Comparison of ENCODE assay signal across 8 mouse cellular contexts in genomic region chr6:122811771-122812600, GRCm38 (mm10). TPM values are rescaled to one million over a fixed set of nuclear protein-coding genes. Genes with fewer than 3 reads are reported as not detected.
A peak's percentile ranks its signal among the peaks of the same experiment; 100 is the strongest.
DNase-seq lines count a peak whose midpoint lies in the region; ATAC-seq and TF ChIP-seq lines count a peak whose summit lies in the region.

No protein-coding gene starts in this region.

- peak overlapping the region; percentile 77 for H3K4me2 ChIP-seq in heart, embryonic 11.5 days
- H3K4me2 ChIP-seq in kidney, postnatal 0 days (ENCODE audit: low read length), result peak overlapping the region; percentile 53

- TF ChIP-seq CTCF in kidney, postnatal 0 days (IDR thresholded peaks at IDR 0.05; ENCODE audit: low read depth), result peak; percentile 34; the same call in 1 of the 2 replicates
- no peak for TF ChIP-seq CTCF in small intestine, adult 2 months (IDR thresholded peaks at IDR 0.05; ENCODE audit: extremely low read depth, insufficient read length, insufficient replicate concordance, low read depth, low read length)

- H3K9ac ChIP-seq in heart, embryonic 11.5 days (ENCODE audit: low read depth, low read length), result peak overlapping the region; percentile 77
- peak overlapping the region; percentile 80 for H3K9ac ChIP-seq in kidney, postnatal 0 days (ENCODE audit: low read depth, low read length)

- peak; percentile 44 for DNase-seq in urinary bladder, postnatal 14 days (ENCODE audit: low spot score)
- no peak for DNase-seq in urinary bladder, postnatal 10 days (ENCODE audit: low spot score)
- peak; percentile 30 to 43 for DNase-seq in cerebellum, postnatal 36 days
- peak; percentile 82 for DNase-seq in kidney, postnatal 0 days (ENCODE audit: low spot score)
- no peak for DNase-seq in right cerebral cortex, postnatal 25 days

- 0 out of 2 replicates have a peak, but pooled peaks cover 2% of the 10 kb centered on the region for H3K4me1 ChIP-seq in heart, embryonic 11.5 days (ENCODE audit: control insufficient read depth, insufficient read depth, low read length)
- no peaks in the 10 kb centered on the region for H3K4me1 ChIP-seq in kidney, postnatal 0 days (replicated peaks; ENCODE audit: insufficient read depth, low read length)
- H3K4me1 ChIP-seq in small intestine, adult 2 months (ENCODE audit: control insufficient read depth, insufficient read depth, insufficient read length, low read length), result no peaks in the 10 kb centered on the region

- 27% methylated on average over 16 of the region's 16 CpGs for WGBS in heart, embryonic 11.5 days (ENCODE audit: insufficient replicate concordance)
- 28% methylated on average over 16 of the region's 16 CpGs for WGBS in kidney, postnatal 0 days
- WGBS in macrophage (ENCODE audit: missing documents), result 42% methylated on average over 16 of the region's 16 CpGs
- 28% methylated on average over 16 of the region's 16 CpGs for WGBS in small intestine, adult 2 months

- peak overlapping the region; percentile 100 for H3K27ac ChIP-seq in heart, embryonic 11.5 days (ENCODE audit: low read depth, low read length)
- H3K27ac ChIP-seq in kidney, postnatal 0 days, result peak overlapping the region; percentile 100
- peak overlapping the region; percentile 85 for H3K27ac ChIP-seq in macrophage
- peak overlapping the region; percentile 95 for H3K27ac ChIP-seq in small intestine, adult 2 months (ENCODE audit: insufficient read depth, low read depth, low read length)

- no peaks in the 10 kb centered on the region for H3K79me2 ChIP-seq in macrophage (ENCODE audit: inconsistent target)

- TF ChIP-seq POLR2A in small intestine, adult 2 months (IDR thresholded peaks at IDR 0.05; ENCODE audit: low read depth, low read length), result no peak

- no peaks in the 10 kb centered on the region for H3K36me3 ChIP-seq in heart, embryonic 11.5 days (ENCODE audit: control insufficient read depth, insufficient read depth, low read length)
- no peaks in the 10 kb centered on the region for H3K36me3 ChIP-seq in kidney, postnatal 0 days (ENCODE audit: insufficient read depth, low read length)
- H3K36me3 ChIP-seq in macrophage (ENCODE audit: inconsistent target), result no peaks in the 10 kb centered on the region
- no peaks in the 10 kb centered on the region for H3K36me3 ChIP-seq in small intestine, adult 2 months (ENCODE audit: control insufficient read depth, insufficient read depth, low read length)

- H3K4me3 ChIP-seq in heart, embryonic 11.5 days (ENCODE audit: low read depth, low read length), result peak overlapping the region; percentile 60
- H3K4me3 ChIP-seq in kidney, postnatal 0 days (replicated peaks; ENCODE audit: low read depth, low read length), result peak overlapping the region; percentile 71
- peak overlapping the region; percentile 64 for H3K4me3 ChIP-seq in macrophage (ENCODE audit: inconsistent target)
- no peak overlapping the region for H3K4me3 ChIP-seq in small intestine, adult 2 months (ENCODE audit: low read depth, low read length)

- ATAC-seq in heart, embryonic 11.5 days (replicated peaks; ENCODE audit: insufficient number of reproducible peaks, low FRiP score, low TSS enrichment), result peak; percentile 58
- 0 out of 2 replicates have a peak, but pooled peaks have one; percentile 21 for ATAC-seq in kidney, postnatal 0 days (replicated peaks; ENCODE audit: low FRiP score, low read depth)

- no peaks in the 10 kb centered on the region for H3K27me3 ChIP-seq in heart, embryonic 11.5 days (ENCODE audit: control insufficient read depth, insufficient read depth, low read length)
- H3K27me3 ChIP-seq in kidney, postnatal 0 days (ENCODE audit: insufficient read depth, low read length), result no peaks in the 10 kb centered on the region
- H3K27me3 ChIP-seq in small intestine, adult 2 months (ENCODE audit: control insufficient read depth, insufficient read depth, low read length), result no peaks in the 10 kb centered on the region

- no peaks in the 10 kb centered on the region for H3K9me3 ChIP-seq in heart, embryonic 11.5 days (replicated peaks; ENCODE audit: control insufficient read depth, low read length)
- no peaks in the 10 kb centered on the region for H3K9me3 ChIP-seq in kidney, postnatal 0 days (replicated peaks; ENCODE audit: low read length)

RNA-seq across cellular contexts. Expression of gene Foxj2, which starts 7.7 kb away (rescaled TPM):
- polyA plus RNA-seq in heart, embryonic 11.5 days (2014; fragmentation: Nextera tagmentation; extraction: Ambion mirVana), result 4.9 and 5.9 TPM in 2 replicates
- polyA plus RNA-seq in kidney, postnatal 0 days (2015; fragmentation: Nextera tagmentation; extraction: Ambion mirVana), result 5.2 and 5.5 TPM in 2 replicates
- total RNA-seq in macrophage (2018; cell fraction: chromatin; rRNA removed), result 10 to 100 TPM in 20 of 26 experiments, 1 to 10 TPM in 6; 2.6 to 31.0 (median 16.2) TPM
- 10 to 100 TPM in 25 of 26 experiments, 1 to 10 TPM in 1; 9.2 to 27.1 (median 21.6) TPM for total RNA-seq in macrophage (2018; cell fraction: cytosol; rRNA removed)
- 10 to 100 TPM in 25 of 26 experiments, 1 to 10 TPM in 1; 8.9 to 41.2 (median 20.1) TPM for total RNA-seq in macrophage (2018; cell fraction: nucleus; rRNA removed)
- polyA plus RNA-seq in macrophage (2018), result 12.2 to 18.5 TPM (median 15.1 TPM) in 3 replicates
- 5.9 and 12.3 TPM in 2 replicates for polyA plus RNA-seq in small intestine, adult 2 months (2012; rRNA removed)

RNA-seq across cellular contexts. Expression of gene Slc2a3, which starts 10.5 kb away (rescaled TPM):
- 27.5 and 33.2 TPM in 2 replicates for polyA plus RNA-seq in heart, embryonic 11.5 days (2014; fragmentation: Nextera tagmentation; extraction: Ambion mirVana)
- polyA plus RNA-seq in kidney, postnatal 0 days (2015; fragmentation: Nextera tagmentation; extraction: Ambion mirVana), result 4.1 and 4.4 TPM in 2 replicates
- total RNA-seq in macrophage (2018; cell fraction: chromatin; rRNA removed), result 1 to 10 TPM in 21 of 26 experiments, under 1 TPM in 5; 0.51 to 9.7 (median 4.3) TPM
- 1 to 10 TPM; 2.2 to 7.4 (median 4.6) TPM for total RNA-seq in macrophage (2018; cell fraction: cytosol; rRNA removed)
- total RNA-seq in macrophage (2018; cell fraction: nucleus; rRNA removed), result 10 to 100 TPM in 2 of 26 experiments, 1 to 10 TPM in 24; 1.3 to 10.6 (median 3.9) TPM
- 2.4 to 6.9 TPM (median 3.4 TPM) in 3 replicates for polyA plus RNA-seq in macrophage (2018)
- 1.0 and 1.3 TPM in 2 replicates for polyA plus RNA-seq in small intestine, adult 2 months (2012; rRNA removed)

RNA-seq across cellular contexts. Expression of gene C3ar1, which starts 44.0 kb away (rescaled TPM):
- 1.4 and 1.5 TPM in 2 replicates for polyA plus RNA-seq in heart, embryonic 11.5 days (2014; fragmentation: Nextera tagmentation; extraction: Ambion mirVana)
- 2.1 and 2.3 TPM in 2 replicates for polyA plus RNA-seq in kidney, postnatal 0 days (2015; fragmentation: Nextera tagmentation; extraction: Ambion mirVana)
- total RNA-seq in macrophage (2018; cell fraction: chromatin; rRNA removed), result 100 to 1,000 TPM in 20 of 26 experiments, 10 to 100 TPM in 6; 26.3 to 225 (median 136) TPM
- 100 to 1,000 TPM; 577 to 982 (median 775) TPM for total RNA-seq in macrophage (2018; cell fraction: cytosol; rRNA removed)
- total RNA-seq in macrophage (2018; cell fraction: nucleus; rRNA removed), result 1,000 to 10,000 TPM in 1 of 26 experiments, 100 to 1,000 TPM in 25; 108 to 1,011 (median 584) TPM
- polyA plus RNA-seq in macrophage (2018), result 541 to 857 TPM (median 783 TPM) in 3 replicates
- polyA plus RNA-seq in small intestine, adult 2 months (2012; rRNA removed), result 1.2 and 1.8 TPM in 2 replicates

Comparison
In these comparisons a context has a peak if more than half of its experiments do, and no peak if none do; other contexts are left out.
1. DNase-seq: peak in urinary bladder, postnatal 14 days (single experiment), cerebellum, postnatal 36 days (2 of 2) and kidney, postnatal 0 days (single experiment); none in urinary bladder, postnatal 10 days (single experiment) and right cerebral cortex, postnatal 25 days (single experiment).
2. RNA of gene C3ar1, which starts 44.0 kb away (polyA plus RNA-seq): 541 to 857 TPM in macrophage; 2.1 to 2.3 TPM in kidney, postnatal 0 days, 1.2 to 1.8 TPM in small intestine, adult 2 months and 1.4 to 1.5 TPM in heart, embryonic 11.5 days; every median in the first group is over 100 times any median in the second.
3. Peak in every context shown above with its lines, with median percentiles within 50 percentile points of each other: H3K27ac ChIP-seq.